Mouse (Mus musculus) MEL (cell line): ENCODE data around the gene Eif5a.

Experiments used
- CTCF ChIP-seq, 3 experiments: IDR thresholded peaks in 2 of 3; conservative IDR thresholded peaks in 1 of 3; 2 replicates each; pipeline ENCODE4 v1.5.1; 2011 to 2012; ENCODE audit warnings: low read length in 3 of 3, low read depth in 2 of 3, mild to moderate bottlenecking in 2 of 3, improper control_type of control experiment in 1 of 3, inconsistent platforms in 1 of 3, mixed read lengths in 1 of 3, moderate library complexity in 1 of 3; ENCODE audit not compliant: control insufficient read depth in 1 of 3, insufficient read depth in 1 of 3, poor library complexity in 1 of 3, severe bottlenecking in 1 of 3
- EP300 ChIP-seq, 2 experiments: IDR thresholded peaks; 2 replicates each; pipeline ENCODE4 v1.6.1; 2011; ENCODE audit warnings: improper control_type of control experiment in 2 of 2, low read length in 2 of 2, low read depth in 1 of 2, mild to moderate bottlenecking in 1 of 2
- GATA1 ChIP-seq: IDR thresholded peaks from 2 replicates; pipeline ENCODE4 v1.6.1; 2011; ENCODE audit warnings: low read depth, low read length, improper control_type of control experiment
- MAX ChIP-seq: IDR thresholded peaks from 2 replicates; pipeline ENCODE4 v1.6.1; 2011; ENCODE audit warnings: low read length, improper control_type of control experiment
- NRF1 ChIP-seq: IDR thresholded peaks from 2 replicates; pipeline ENCODE4 v1.6.1; 2014; ENCODE audit warnings: low read depth, mild to moderate bottlenecking, inconsistent platforms, low read length, improper control_type of control experiment, moderate library complexity; ENCODE audit not compliant: poor library complexity, insufficient read depth, severe bottlenecking
- POLR2A ChIP-seq, 2 experiments: IDR thresholded peaks; 2 replicates each; pipeline ENCODE4 v1.6.1; 2011 to 2012; ENCODE audit warnings: low read length in 2 of 2, mild to moderate bottlenecking in 2 of 2, control low read depth in 1 of 2, improper control_type of control experiment in 1 of 2, low read depth in 1 of 2, moderate library complexity in 1 of 2; ENCODE audit not compliant: control insufficient read depth in 1 of 2, insufficient read depth in 1 of 2, poor library complexity in 1 of 2
- RCOR1 ChIP-seq: IDR thresholded peaks from 2 replicates; pipeline ENCODE4 v1.6.1; 2012; ENCODE audit warnings: low read depth, mild to moderate bottlenecking, inconsistent platforms, low read length, improper control_type of control experiment
- TAL1 ChIP-seq: IDR thresholded peaks from 2 replicates; pipeline ENCODE4 v1.6.1; 2012; ENCODE audit warnings: mild to moderate bottlenecking, inconsistent platforms, low read length, moderate library complexity, mixed read lengths
- USF2 ChIP-seq, 2 experiments: IDR thresholded peaks; 2 replicates each; pipeline ENCODE4 v1.6.1; 2011 to 2012; ENCODE audit warnings: improper control_type of control experiment in 2 of 2, low read length in 2 of 2, borderline replicate concordance in 1 of 2, inconsistent platforms in 1 of 2, low read depth in 1 of 2, mild to moderate bottlenecking in 1 of 2; ENCODE audit not compliant: insufficient read depth in 1 of 2
- ZNF384 ChIP-seq: IDR thresholded peaks from 2 replicates; pipeline ENCODE4 v1.6.1; 2012; ENCODE audit warnings: low read depth, mild to moderate bottlenecking, inconsistent platforms, low read length, improper control_type of control experiment

- no peak for TF ChIP-seq MAX
- TF ChIP-seq USF2 (IDR thresholded peaks at IDR 0.05; ENCODE audit: borderline replicate concordance in 1 of 2, insufficient read depth in 1 of 2, low read depth in 1 of 2, low read length in 2 of 2) = no peak
- TF ChIP-seq ZNF384 = no peak
- no peak for TF ChIP-seq EP300 (IDR thresholded peaks at IDR 0.05; ENCODE audit: low read depth in 1 of 2, low read length in 2 of 2)
- no peak for TF ChIP-seq TAL1
- no peak for TF ChIP-seq POLR2A (IDR thresholded peaks at IDR 0.05; ENCODE audit: control insufficient read depth in 1 of 2, insufficient read depth in 1 of 2, low read depth in 1 of 2, low read length in 2 of 2, poor library complexity in 1 of 2)
- TF ChIP-seq CTCF (IDR thresholded peaks at IDR 0.05 in 2 of 3, conservative IDR thresholded peaks at IDR 0.05 in 1 of 3; ENCODE audit: control insufficient read depth in 1 of 3, insufficient read depth in 1 of 3, low read depth in 2 of 3, low read length in 3 of 3, poor library complexity in 1 of 3, severe bottlenecking in 1 of 3) = no peak
- TF ChIP-seq NRF1 = no peak
- no peak for TF ChIP-seq RCOR1
- no peak for TF ChIP-seq GATA1
Observed at GRCm38 (mm10) chr11:69939181-69939580, 17.4 kb upstream of the Eif5a start.
